Mouse (Mus musculus) Muller cell, postnatal 12 days (primary cell): ENCODE results near the gene Fcer1g.

ENCODE experiments used
- DNase-seq: peaks from one replicate; pipeline ENCODE4 v3.0.0-alpha.2; 2015; ENCODE audit errors: inconsistent ontology term

Gene Fcer1g

DNA sequence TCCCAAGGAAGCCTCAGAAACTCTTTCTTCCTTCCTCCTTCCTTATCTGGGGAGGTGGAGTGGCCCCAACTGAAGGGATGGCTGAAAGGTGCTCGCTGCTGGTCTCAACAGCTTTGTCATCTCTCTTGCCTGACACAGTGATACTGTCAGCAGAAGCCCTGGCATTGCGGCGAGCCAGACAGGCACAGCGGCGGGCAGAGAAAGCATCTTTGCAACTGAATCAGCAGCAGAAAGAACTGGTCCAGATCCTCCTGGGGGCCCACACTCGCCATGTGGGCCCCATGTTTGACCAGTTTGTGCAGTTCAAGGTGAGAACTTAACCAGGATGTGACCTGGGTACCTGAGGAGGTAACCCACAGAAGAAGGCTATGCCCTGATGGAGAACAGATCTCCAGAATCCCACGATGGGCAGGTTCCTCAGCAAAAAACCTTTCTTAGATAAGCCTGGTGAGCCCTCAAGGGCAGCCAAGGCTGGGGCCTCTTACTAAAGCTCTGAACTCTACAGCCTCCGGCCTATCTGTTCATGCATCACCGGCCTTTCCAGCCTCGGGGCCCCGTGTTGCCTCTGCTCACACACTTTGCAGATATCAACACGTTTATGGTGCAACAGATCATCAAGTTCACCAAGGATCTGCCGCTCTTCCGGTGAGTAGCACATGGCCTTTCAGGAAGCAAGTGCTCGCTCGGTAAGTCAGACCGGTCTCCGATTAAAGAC is 17.8 kb downstream of the Fcer1g start:
- DNase-seq = no peak

DNA sequence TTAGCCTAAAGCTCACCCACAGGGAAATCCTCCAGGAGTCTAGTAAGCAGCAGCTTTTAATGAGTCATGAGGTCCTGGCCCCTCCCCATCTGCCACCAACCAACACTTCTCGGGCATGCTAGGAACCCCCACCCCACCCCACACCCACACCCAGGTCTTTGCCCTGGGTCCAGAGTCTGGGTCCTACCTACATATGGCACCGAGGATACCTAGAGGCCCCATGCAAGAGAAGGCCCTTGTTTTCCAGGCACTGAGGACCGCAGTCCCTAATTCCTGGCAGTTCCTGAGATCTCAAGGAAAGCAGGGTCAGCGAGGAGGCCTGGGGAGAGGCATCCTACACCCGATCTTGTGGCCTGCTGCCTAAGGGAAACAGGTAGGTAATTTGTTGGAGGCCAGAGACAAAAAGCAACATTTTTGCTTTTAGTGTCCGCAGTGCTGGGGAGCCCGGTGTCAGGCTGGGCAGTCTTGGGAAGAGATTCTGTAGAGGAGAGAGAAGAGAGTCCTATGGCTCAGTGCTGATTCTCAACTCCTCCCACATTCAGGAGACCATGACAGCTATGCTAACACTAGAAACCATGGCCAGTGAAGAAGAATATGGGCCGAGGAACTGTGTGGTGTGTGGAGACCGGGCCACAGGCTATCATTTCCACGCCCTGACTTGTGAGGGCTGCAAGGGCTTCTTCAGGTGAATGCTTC is 20.2 kb downstream of the Fcer1g start, which contains the start of gene Nr1i3:
Gene Nr1i3, plus strand, starts transcription at position 170 of the 696 bp plus-strand sequence.
- DNase-seq = no peak

DNA sequence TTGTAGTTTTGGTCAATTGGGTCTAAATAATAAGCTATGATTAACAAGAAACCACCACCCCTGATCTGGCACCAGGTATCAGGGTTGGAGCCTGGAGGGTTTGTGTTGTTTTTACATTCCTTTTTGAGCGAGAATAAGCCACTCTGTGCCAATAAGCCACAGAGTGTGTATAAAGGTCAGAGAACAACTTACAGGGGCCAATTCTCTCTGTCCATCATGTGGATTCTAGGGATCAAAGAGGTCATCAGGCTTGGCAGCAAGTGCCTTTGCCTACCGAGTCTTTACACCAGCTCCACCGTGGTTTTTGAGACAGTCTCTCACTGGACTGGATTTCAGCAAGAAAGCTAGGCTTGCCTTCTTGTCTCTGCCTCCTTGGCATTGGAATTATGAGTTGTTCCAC is 21.3 kb downstream of the Fcer1g start:
- no peak for DNase-seq

DNA sequence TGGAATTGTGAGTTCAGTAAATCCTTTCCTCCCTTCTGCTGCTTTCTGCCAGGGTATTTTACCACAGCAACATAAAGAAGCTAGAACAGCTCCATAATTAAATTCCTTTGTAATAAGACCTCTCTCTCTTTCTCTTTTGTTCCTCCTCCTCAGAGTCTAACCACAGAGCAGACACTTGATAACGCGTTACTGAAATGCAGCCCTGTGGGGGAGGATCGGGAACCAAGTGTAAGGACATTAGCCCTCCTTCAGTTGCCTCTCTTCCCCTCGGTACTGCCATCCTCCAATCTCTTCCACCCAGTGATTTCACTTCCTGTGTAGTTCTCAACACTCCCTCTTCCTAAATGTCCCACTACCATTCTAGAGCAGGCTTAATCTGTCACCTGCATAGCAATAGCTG is 24.8 kb downstream of the Fcer1g start:
- DNase-seq = no peak

DNA sequence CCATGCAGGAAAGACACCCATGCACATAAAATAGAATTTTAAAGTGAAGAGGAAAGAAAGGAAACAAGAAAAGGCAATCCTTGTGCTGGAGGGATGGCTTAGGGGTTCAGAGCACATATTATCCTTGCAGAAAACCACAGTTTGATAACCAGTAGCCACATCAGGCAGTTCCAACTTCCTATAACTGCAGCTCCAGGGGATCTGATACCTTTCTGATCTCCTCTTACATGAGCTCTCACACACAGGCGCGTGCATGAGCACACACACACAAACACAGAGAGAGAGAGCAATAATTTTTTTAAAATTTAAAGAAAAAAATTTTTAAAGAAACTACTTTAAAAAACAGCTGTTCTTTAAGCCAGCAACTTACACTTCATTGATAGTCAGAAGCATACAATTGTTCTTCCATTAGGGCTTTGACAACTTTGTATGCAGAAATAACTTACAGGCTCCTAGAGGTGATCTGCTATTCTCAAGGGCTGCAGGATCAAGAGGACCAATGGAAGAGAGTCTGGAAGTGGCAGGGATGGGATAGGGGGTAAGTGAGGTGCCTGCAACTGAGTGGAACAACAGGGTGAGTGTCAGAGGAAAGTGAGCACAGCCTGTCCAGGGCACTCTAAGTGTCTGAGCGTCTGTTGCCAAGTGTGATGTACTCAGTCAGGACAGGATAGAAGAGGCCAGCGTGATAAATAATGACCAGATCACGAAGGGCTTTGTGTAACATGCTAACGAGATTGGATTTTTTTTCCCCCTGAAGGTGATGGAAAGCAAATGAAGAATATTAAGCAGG is 28.3 kb downstream of the Fcer1g start:
- DNase-seq = no peak

DNA sequence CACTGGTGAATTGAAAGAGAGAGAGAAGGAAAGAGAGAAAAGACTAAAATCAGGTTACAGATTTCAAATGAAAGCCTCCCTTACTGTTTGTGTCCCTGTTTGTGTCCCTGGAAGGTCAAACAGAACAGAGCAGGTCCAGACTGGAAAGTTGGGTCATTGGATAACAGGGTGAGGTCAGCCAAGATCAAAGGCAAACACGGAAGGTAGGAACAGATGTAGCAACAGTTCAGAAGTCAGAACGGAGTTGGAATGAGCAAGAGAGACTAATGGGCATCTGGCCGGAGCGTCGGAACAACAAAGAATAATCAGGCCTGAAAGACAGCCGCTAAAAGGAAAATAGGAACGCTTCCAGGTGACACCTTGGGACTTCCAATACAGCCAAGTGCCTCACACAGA is 29.9 kb downstream of the Fcer1g start:
- no peak for DNase-seq

DNA sequence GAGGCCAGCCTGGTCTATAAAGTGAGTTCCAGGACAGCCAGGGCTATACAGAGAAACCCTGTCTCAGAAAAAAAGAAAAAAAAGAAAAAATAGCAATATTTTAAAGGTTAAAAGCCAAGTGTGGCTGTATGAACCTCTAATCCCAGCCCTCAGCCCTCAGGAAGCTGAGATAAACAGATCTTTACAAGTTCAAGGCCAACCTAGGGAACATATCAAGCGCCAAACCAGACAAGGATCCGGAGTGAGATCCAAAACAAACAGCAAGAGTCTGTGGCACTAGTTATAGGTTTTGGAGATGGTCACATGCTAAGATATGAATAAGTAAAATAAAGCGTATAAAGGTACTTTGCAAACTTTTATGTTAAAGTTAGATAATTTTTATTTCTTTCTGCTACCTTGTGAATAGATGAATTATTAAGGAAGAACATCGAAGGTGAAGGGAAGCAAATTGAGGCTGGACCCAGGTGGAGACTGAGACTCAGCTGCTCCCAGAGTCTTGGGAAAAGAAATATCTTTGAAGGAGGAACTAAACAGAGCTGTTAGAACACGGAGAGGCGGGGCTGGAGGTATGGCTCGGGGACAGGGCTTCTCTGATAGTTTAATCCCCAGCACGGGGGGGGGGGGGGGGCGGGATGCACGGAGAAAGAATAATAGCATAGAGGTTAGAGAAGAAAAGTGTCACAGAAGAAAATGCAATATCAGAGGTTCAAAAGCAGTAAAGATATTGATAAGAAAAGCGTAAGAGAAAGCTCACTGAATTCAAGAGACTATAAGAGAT is 30.5 kb downstream of the Fcer1g start:
- no peak for DNase-seq

DNA sequence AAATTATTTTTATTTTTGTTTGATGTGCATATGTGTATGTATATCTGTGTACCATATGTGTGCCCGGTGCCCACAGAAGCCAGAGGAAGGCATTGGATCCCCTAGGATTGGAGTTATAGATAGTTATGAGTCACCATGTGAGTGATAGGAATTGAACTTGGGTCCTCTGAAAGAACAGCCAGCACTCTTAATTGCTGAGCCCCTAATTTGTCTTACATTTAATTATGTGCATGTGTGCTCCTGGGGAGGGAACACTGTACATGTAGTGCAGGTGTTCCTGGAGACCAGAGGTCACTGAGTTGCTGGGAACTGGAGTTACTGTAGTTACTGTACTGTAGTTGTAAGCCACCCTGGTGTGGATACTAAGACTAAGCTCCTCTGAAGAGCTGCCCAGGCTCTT is 33.4 kb downstream of the Fcer1g start:
- no peak for DNase-seq

DNA sequence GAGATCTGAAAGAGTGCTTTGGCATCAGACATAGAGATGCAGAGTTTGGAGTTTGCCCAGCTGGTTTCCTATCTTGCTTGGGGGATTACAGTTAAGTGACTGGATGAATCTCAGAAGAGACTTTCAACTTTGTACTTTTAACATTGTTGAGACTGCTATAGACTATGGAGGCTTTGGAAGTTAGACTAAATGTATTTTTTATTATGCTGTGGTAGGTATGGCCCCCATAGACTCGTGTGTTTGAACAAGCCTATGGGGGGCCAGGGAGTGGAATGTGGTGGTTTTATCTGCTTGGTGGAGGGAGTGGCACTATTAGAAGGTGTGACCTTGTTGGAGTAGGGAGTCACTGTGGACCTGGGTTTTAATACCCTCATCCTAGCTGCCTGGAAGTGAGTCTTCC is 34.6 kb downstream of the Fcer1g start:
- no peak for DNase-seq

DNA sequence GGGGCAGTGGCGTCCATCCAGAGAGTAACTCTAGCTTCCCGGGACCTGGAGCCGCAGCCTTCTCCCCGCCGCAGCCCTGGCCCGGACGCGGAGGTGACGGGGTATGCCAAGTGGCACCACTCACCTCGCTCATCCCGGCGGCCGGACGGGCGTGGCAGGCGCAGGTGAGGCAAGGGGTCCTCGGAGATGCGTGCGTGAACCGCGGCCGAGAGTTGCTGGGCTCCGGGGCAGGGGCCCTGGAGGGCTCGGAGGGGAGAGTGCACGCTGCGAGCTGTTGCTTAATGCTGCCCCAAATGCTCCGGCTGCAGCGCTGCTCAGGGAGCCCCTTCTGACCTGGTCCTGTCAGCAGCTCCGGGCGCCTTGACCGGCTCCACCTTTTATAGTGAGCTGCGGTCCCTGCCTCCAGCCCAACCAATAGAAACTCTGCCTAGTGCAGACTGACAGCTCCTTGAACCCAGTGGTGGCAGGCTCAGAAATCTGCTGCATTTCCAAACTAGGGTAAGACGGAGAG is 38.2 kb downstream of the Fcer1g start, which contains the start of gene Pcp4l1:
Gene Pcp4l1, minus strand, starts transcription at position 382 of the 511 bp plus-strand sequence.
- peak; percentile 67 for DNase-seq

DNA sequence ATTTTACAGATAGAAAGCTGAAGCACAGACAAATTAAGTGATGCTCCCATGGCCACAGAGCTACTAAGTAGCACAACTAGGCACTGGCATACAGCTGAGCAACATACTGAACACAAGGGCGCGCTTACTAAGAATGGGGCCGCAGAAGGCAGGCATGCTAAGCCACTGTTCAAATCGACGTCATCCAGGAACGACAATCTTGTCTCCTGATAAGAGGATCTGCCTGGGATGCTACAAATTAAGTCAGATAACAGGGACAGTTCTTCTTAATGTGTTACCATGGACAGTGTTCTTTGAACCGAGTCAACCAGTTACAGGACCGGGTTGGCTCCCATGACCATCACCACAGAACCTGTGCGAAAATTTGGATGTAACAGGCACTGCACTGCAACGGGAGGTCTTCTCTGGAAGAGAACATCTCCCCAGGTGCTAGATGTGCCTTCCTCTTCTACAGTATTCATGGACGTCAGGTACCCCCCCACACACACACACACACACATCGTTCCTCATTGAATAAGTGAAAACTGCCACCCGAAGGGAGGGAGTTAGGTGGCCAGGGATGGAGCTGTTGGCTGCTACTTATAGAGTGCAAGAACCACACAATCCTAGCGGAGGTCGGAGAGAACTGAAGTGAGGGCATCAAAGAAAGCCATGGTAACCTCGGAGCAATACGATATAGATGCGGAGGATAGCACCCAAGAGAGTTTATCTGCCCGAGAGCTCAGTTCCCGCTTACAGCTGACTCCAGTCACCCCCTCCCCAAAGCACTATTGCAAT is 38.9 kb downstream of the Fcer1g start:
- DNase-seq = no peak

DNA sequence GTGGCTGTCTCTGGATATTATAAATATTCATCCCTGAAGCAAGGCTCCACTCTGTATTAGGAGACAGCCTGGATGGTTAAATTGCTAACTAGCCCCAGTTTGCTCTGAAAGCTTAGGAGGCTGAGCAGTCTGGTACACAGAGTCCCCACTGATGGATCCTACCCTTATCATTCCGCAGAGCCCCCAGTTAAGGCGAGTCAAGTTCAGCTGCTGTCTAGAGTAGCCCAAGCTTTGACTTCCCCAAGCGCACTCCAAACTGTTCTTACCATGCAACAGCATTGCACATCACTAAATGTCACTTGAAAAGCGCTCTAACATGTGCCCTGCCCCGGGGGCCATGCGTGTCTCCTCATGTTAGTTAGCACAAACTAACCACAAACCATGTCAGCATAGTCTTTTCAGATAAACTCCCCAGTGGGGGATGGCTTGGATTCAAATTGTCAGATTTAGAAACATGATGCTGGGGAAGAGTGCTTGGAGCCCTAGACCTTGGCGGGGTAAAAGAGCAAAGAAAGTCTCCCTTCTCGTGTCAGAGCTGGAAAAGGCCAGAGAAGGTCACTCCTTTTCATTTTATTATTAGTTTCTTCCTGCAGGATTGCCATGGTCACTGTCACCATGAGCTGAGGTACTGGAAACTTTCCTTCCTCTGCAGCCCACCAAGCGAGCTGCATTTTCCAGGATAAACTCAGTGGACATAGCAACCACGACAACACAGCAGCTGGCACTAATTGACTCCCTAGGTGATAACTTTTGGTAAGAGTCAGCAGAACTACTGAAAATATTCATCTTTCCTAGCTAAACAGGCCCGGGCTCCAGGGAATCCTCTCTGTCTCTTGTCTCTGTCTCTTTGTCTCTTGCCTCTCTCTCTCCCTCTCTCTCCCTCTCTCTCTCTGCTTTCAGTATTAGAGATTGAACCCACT is 40.0 kb downstream of the Fcer1g start:
- DNase-seq = no peak

DNA sequence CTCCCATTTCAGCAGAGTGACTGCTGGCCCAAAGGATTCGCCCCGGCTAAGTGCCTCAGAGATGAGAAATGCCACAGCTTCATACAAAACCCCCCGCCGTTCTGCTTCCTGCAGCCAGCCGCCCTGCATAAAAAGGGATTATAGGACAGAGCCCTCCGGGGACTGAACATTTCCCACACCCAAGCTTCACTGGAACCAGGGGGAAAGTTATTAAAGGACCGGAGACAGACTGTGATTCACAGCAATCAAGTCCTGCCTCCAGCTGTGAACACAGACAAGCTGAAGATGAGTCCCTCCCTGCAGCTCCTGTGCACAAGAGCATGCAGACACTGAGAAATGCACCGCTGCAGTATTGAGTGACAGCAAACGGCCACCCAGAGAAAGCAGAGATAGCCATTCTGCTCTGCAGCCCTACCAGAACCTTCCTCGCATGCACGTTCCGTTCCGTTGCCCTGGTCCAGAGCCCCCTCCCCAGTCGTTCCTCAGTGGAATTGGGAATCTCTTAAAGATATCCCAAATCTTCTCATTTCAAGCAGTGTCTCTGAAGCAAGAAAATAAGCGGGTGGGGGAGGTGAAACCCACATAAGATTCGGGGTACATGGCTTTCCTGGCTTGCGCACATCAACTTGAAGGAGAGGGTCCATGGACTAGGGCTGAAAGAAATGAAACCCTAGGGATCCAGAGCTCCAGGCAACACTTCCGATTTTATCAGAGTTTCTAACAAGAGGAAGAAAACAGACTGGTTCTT is 40.9 kb downstream of the Fcer1g start:
- DNase-seq = peak; percentile 45

DNA sequence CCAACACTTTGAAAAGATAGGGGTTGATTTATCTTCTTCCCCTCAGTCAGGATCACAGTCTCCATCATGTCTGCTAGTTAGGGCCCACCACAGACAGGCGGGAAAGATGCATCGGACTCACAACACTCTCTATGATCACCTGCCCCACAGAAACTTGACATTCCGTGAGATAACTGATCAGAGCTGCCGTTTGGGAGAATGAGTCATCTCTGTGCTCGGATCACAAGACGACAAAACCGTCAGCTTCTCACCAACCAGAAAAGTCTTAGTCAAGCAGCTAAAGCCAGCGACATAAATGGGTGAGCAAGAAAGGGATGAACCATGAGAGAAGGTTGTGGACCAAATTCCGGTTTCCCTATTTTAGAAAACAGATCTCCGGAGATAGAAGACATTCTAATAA is 41.9 kb downstream of the Fcer1g start:
- DNase-seq = no peak

DNA sequence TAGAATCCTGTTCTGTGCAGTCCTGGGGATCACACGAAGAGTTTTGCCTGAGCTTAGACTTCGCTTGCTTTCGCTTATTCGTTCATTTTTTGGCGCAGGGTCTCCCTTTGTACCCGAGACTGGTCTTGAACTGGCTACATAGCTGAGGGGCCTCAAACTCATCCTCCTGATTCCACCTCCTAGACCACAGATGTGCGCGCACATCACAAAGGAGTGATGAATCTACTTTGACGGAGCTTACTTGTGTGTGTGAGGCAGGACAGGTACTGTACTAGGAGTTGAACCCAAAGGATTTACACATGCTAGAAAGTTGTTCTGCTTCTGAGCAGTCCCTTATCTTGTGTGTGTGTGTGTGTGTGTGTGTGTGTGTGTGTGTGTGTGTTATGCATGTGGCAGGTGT is 43.3 kb downstream of the Fcer1g start:
- DNase-seq = no peak

DNA sequence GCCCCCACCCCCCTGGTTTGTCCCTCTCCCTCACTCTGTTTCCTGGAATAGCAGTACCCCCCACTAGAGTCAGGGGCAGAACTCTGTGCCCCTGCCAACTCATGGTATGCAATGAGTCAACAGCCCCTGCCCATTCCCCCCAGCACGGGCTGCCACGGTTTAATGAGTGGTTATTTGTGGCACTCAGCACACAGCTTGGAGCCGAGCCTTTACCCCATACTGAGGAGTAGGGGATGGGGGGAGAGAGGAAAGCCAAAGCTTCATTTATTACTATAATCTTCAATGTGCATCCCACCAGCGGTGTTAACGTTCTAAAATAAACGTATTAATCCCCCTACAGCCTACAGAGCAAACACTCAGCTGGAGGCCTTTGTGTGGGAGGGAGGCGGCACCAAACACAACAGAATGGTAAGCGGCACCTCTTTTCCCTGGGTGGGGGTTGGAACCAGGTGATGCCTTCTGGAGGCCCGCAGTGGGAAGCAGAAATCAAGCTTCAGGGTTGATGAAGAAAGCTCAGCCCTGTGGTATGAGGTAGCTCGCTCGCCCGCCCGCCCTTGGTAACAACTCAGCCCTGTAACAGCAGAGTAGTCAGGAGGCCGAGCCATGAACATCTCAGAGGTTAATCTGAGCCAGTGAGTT is 44.6 kb downstream of the Fcer1g start:
- DNase-seq = peak; percentile 36

DNA sequence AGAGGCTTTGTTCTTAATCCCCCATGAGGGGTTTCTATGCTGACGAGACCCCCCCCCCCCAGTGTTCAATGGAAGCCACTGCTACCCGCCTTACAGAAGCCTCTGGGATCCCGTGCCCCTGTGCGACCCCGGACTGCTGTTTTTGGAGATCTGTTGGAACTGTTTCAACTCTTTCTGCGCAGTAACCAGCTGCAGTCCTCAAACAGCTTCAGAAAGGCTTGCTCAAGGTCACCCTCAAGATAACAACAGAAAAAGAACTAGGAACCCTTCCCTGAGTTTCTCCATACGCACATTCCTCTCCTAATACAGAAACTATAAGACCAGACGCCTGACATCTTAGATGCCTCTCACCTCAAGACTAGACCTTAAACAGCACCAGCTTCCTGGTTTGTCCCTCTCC is 45.1 kb downstream of the Fcer1g start:
- no peak for DNase-seq
